Mouse (Mus musculus) embryonic facial prominence, embryonic 11.5 days (tissue): ENCODE measurements around the gene Tbx19. TPM values are rescaled to one million over a fixed set of nuclear protein-coding genes. Genes with fewer than 3 reads are reported as not detected.

Experiments used
- ATAC-seq: fragments of 200-750 bp; cut with Nextera tagmentation; replicated peaks from 2 replicates; pipeline ENCODE4 v1.8.0; 2017; ENCODE audit warnings: low read depth; ENCODE audit not compliant: insufficient number of reproducible peaks, low FRiP score, low TSS enrichment
- DNase-seq: peaks from one replicate; pipeline ENCODE4 v3.0.0-alpha.2; 2015; ENCODE audit warnings: low spot score
- H3K27ac ChIP-seq: fragments of 300-500 bp; sonication (generic); replicated peaks from 2 replicates; pipeline ENCODE4 v1.5.1; 2014; ENCODE audit warnings: mild to moderate bottlenecking, low read depth, low read length, control low read depth
- H3K27me3 ChIP-seq: fragments of 300-500 bp; sonication (generic); 2 replicates; pipeline ENCODE4 v1.6.1; 2014; ENCODE audit warnings: mild to moderate bottlenecking, low read length, moderate library complexity, mixed read lengths; ENCODE audit not compliant: control insufficient read depth, insufficient read depth
- H3K36me3 ChIP-seq: fragments of 300-500 bp; sonication (generic); replicated peaks from 2 replicates; pipeline ENCODE4 v1.6.1; 2014; ENCODE audit warnings: low read depth, mild to moderate bottlenecking, low read length, moderate library complexity, mixed read lengths; ENCODE audit not compliant: control insufficient read depth, insufficient read depth
- H3K4me1 ChIP-seq: fragments of 300-500 bp; sonication (generic); 2 replicates; pipeline ENCODE4 v1.6.1; 2014; ENCODE audit warnings: low read length, mixed read lengths; ENCODE audit not compliant: control insufficient read depth, insufficient read depth
- H3K4me2 ChIP-seq: fragments of 300-500 bp; sonication (generic); 2 replicates; pipeline ENCODE4 v1.6.1; 2014; ENCODE audit warnings: low read depth, mild to moderate bottlenecking, control low read depth, low read length, moderate library complexity
- H3K4me3 ChIP-seq: fragments of 300-500 bp; sonication (generic); 2 replicates; pipeline ENCODE4 v1.5.1; 2014; ENCODE audit warnings: low read depth, low read length, control low read depth
- H3K9ac ChIP-seq: fragments of 300-500 bp; sonication (generic); replicated peaks from 2 replicates; pipeline ENCODE4 v1.6.1; 2014; ENCODE audit warnings: mild to moderate bottlenecking, control low read depth, low read length
- H3K9me3 ChIP-seq: fragments of 300-500 bp; sonication (generic); replicated peaks from 2 replicates; pipeline ENCODE4 v1.6.1; 2016; ENCODE audit warnings: mild to moderate bottlenecking, low read length, inconsistent platforms, mixed read lengths; ENCODE audit not compliant: control insufficient read depth
- WGBS: fragments of 180-500 bp; shearing (Covaris S2); extraction: QIAGEN DNeasy Blood & Tissue Kit; methylation state at CpG from one replicate; pipeline ENCODE4 v1.1.7; 2014; 5-methylcytosine and 5-hydroxymethylcytosine counted together
- polyA plus RNA-seq: library from polyadenylated mRNA; unstranded; fragments of >200 nt; fragmentation: Nextera tagmentation; extraction: Ambion mirVana; gene quantifications from 2 replicates; pipeline ENCODE4 v1.2.1, GENCODE M21; 2014

Tbx19 gene
- polyA plus RNA-seq: 0.21 TPM in 1 of 2 replicates, not detected in the other

- H3K9ac ChIP-seq: no peak within 1 kb of the TSS
- H3K27ac ChIP-seq: no peak within 1 kb of the TSS
- H3K36me3 ChIP-seq: no peaks in the 10 kb centered on the region
- H3K27me3 ChIP-seq: no peaks in the 10 kb centered on the region
- H3K4me2 ChIP-seq: no peak within 1 kb of the TSS
- 89% methylated on average over 8 of the region's 8 CpGs for WGBS
- no peak within 1 kb of the TSS for H3K4me3 ChIP-seq
- no peaks in the 10 kb centered on the region for H3K4me1 ChIP-seq
- DNase-seq (no peak), ATAC-seq (no peak)
- no peaks in the 10 kb centered on the region for H3K9me3 ChIP-seq
Observed at GRCm38 (mm10) chr1:165160723-165161405, at the start of gene Tbx19. Tbx19 (minus strand) TSS chr1:165160773.

GRCm38 (mm10) chr1:165205591-165205990, 45.0 kb upstream of the Tbx19 start:
- no peak overlapping the region for H3K4me3 ChIP-seq
- DNase-seq (no peak), ATAC-seq (no peak)
- no peaks in the 10 kb centered on the region for H3K36me3 ChIP-seq
- WGBS: 52% methylated on average over 2 of the region's 2 CpGs
- no peak overlapping the region for H3K4me2 ChIP-seq
- H3K4me1 ChIP-seq: no peaks in the 10 kb centered on the region
- no peaks in the 10 kb centered on the region for H3K9me3 ChIP-seq
- H3K27me3 ChIP-seq: no peaks in the 10 kb centered on the region
- no peak overlapping the region for H3K27ac ChIP-seq
- no peak overlapping the region for H3K9ac ChIP-seq

- no peak for DNase-seq
- no peaks in the 10 kb centered on the region for H3K27me3 ChIP-seq
- H3K4me1 ChIP-seq: no peaks in the 10 kb centered on the region
- H3K9ac ChIP-seq: no peak overlapping the region
- H3K4me3 ChIP-seq: no peak overlapping the region
- no peaks in the 10 kb centered on the region for H3K9me3 ChIP-seq
- H3K36me3 ChIP-seq: no peaks in the 10 kb centered on the region
- no peak for ATAC-seq
- no peak overlapping the region for H3K4me2 ChIP-seq
- WGBS: 41% methylated on average over 2 of the region's 2 CpGs
- H3K27ac ChIP-seq: no peak overlapping the region
Observed at GRCm38 (mm10) chr1:165203488-165204035, 43.0 kb upstream of the Tbx19 start.

GRCm38 (mm10) chr1:165201445-165202012, 41.0 kb upstream of the Tbx19 start:
- 77% methylated on average over 4 of the region's 4 CpGs for WGBS
- DNase-seq (no peak), ATAC-seq (no peak)
- Histone ChIP-seq H3K4me2 (no peak overlapping the region), H3K4me1 (no peaks in the 10 kb centered on the region), H3K4me3 (no peak overlapping the region), H3K36me3 (no peaks in the 10 kb centered on the region), H3K9me3 (no peaks in the 10 kb centered on the region), H3K27me3 (no peaks in the 10 kb centered on the region), H3K27ac (no peak overlapping the region), H3K9ac (no peak overlapping the region)

GRCm38 (mm10) chr1:165200748-165201147, 40.2 kb upstream of the Tbx19 start:
- no peaks in the 10 kb centered on the region for H3K9me3 ChIP-seq
- no peaks in the 10 kb centered on the region for H3K27me3 ChIP-seq
- H3K4me3 ChIP-seq: no peak overlapping the region
- no peak for DNase-seq
- no peaks in the 10 kb centered on the region for H3K4me1 ChIP-seq
- no peak for ATAC-seq
- H3K36me3 ChIP-seq: no peaks in the 10 kb centered on the region
- no peak overlapping the region for H3K4me2 ChIP-seq
- WGBS: 74% methylated on average over 8 of the region's 8 CpGs
- no peak overlapping the region for H3K9ac ChIP-seq
- H3K27ac ChIP-seq: no peak overlapping the region

- Histone ChIP-seq H3K36me3 (no peaks in the 10 kb centered on the region), H3K4me3 (no peak overlapping the region), H3K27me3 (no peaks in the 10 kb centered on the region), H3K27ac (no peak overlapping the region), H3K4me1 (no peaks in the 10 kb centered on the region), H3K9me3 (no peaks in the 10 kb centered on the region), H3K9ac (no peak overlapping the region), H3K4me2 (no peak overlapping the region)
- DNase-seq (no peak), ATAC-seq (no peak)
- WGBS: 82% methylated on average over 3 of the region's 3 CpGs
Observed at GRCm38 (mm10) chr1:165199639-165200038, 39.1 kb upstream of the Tbx19 start.

GRCm38 (mm10) chr1:165198951-165199350, 38.4 kb upstream of the Tbx19 start:
- Histone ChIP-seq H3K4me2 (no peak overlapping the region), H3K9me3 (no peaks in the 10 kb centered on the region), H3K9ac (no peak overlapping the region), H3K27ac (no peak overlapping the region), H3K4me3 (no peak overlapping the region), H3K27me3 (no peaks in the 10 kb centered on the region), H3K4me1 (no peaks in the 10 kb centered on the region), H3K36me3 (no peaks in the 10 kb centered on the region)
- 63% methylated on average over 1 of the region's 1 CpGs for WGBS
- no peak for ATAC-seq
- DNase-seq: no peak

GRCm38 (mm10) chr1:165197875-165198274, 37.3 kb upstream of the Tbx19 start:
- no peaks in the 10 kb centered on the region for H3K4me1 ChIP-seq
- H3K36me3 ChIP-seq: no peaks in the 10 kb centered on the region
- no peak overlapping the region for H3K4me2 ChIP-seq
- 67% methylated on average over 3 of the region's 3 CpGs for WGBS
- ATAC-seq: no peak
- H3K27me3 ChIP-seq: no peaks in the 10 kb centered on the region
- no peak overlapping the region for H3K4me3 ChIP-seq
- no peak overlapping the region for H3K9ac ChIP-seq
- H3K27ac ChIP-seq: no peak overlapping the region
- DNase-seq: no peak
- no peaks in the 10 kb centered on the region for H3K9me3 ChIP-seq
